Mouse (Mus musculus) ES-Bruce4 (cell line): Measurements from ENCODE around the gene Prkag3. TPM values are rescaled to one million over a fixed set of nuclear protein-coding genes. Genes with fewer than 3 reads are reported as not detected.

Experiments used
- H3K27ac ChIP-seq: 2 replicates; pipeline ENCODE4 v1.5.1; 2012; ENCODE audit warnings: low read length, inconsistent platforms; ENCODE audit not compliant: insufficient read depth
- H3K27me3 ChIP-seq: 2 replicates; pipeline ENCODE4 v1.6.1; 2012; ENCODE audit warnings: mild to moderate bottlenecking, low read length, inconsistent platforms; ENCODE audit not compliant: control insufficient read depth, poor library complexity, insufficient read depth, severe bottlenecking
- H3K36me3 ChIP-seq: 2 replicates; pipeline ENCODE4 v1.6.1; 2012; ENCODE audit warnings: inconsistent platforms, mild to moderate bottlenecking, low read length, moderate library complexity; ENCODE audit not compliant: control insufficient read depth, poor library complexity, insufficient read depth, severe bottlenecking
- H3K4me1 ChIP-seq: one replicate; pipeline ENCODE4 v1.8.1; 2011; ENCODE audit warnings: low read length; ENCODE audit not compliant: control insufficient read depth, insufficient read depth
- H3K4me3 ChIP-seq: 2 replicates; pipeline ENCODE4 v1.5.1; 2011; ENCODE audit warnings: low read depth, mild to moderate bottlenecking, low read length
- H3K9ac ChIP-seq: 2 replicates; pipeline ENCODE4 v1.6.1; 2012; ENCODE audit warnings: low read depth, mild to moderate bottlenecking, inconsistent platforms; ENCODE audit not compliant: poor library complexity, severe bottlenecking
- H3K9me3 ChIP-seq: replicated peaks from 2 replicates; pipeline ENCODE4 v1.6.1; 2012; ENCODE audit warnings: mild to moderate bottlenecking, low read length, inconsistent platforms; ENCODE audit not compliant: control insufficient read depth, poor library complexity, insufficient read depth, severe bottlenecking
- CTCF ChIP-seq: IDR thresholded peaks from one replicate; pipeline ENCODE4 v1.8.1; 2011; ENCODE audit warnings: low read depth, low read length
- EP300 ChIP-seq: IDR thresholded peaks from 2 replicates; pipeline ENCODE4 v1.6.1; 2011; ENCODE audit warnings: low read depth, low read length; ENCODE audit not compliant: insufficient read depth
- POLR2A ChIP-seq: IDR thresholded peaks from one replicate; pipeline ENCODE4 v1.8.1; 2011; ENCODE audit warnings: low read length; ENCODE audit not compliant: insufficient read depth
- polyA plus RNA-seq: library from polyadenylated mRNA; stranded (reverse); fragments of >200 nt; gene quantifications from 2 replicates; pipeline ENCODE4 v1.2.4, GENCODE M21; 2011; ENCODE audit warnings: low read depth; ENCODE audit not compliant: missing spikeins, insufficient read depth, insufficient read length

Prkag3 gene
- polyA plus RNA-seq, 1 experiment: 0.21 TPM

DNA sequence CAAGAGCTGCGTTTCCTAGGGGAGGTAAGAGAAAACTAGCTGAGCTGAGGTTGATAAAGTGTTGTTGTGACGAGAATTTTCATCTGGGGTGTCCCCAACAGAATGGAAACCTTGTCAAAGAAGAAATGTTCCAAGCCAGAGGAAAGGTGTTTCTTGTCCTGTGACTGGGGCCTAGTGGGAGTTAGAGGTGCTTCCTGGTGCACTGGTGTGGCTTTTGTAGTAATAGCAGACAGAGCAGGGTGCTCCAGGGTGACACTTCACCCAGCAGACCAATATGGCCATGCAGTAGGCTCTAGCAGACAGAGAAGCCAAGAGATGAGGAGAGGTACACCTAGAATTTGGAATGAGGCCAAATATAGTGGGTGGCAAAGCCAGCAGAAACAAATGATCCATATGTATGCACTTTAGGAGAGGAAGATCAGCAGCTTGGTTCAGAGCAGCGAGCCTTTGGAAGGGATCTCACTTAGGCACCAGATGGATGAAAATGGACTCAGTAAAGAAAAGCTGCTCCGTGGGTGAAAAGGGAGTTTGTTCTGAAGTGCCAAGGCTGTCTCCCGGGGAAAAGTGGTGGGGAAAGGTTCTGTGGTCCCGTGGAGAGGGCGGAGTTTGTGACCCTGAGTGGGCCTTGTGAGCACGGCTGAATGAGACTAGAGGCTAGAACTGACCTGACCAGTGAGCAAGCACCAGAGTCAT is 55.0 kb downstream of the Prkag3 start:
- no peak for TF ChIP-seq POLR2A
- TF ChIP-seq CTCF: no peak
- no peak for TF ChIP-seq EP300
- Histone ChIP-seq H3K36me3 (peaks cover 69% of the 10 kb centered on the region), H3K27ac (no peak overlapping the region)

More for the DNA sequence above, 55.0 kb downstream of the Prkag3 start:
- Histone ChIP-seq H3K27me3 (no peaks in the 10 kb centered on the region), H3K4me3 (no peak overlapping the region), H3K4me1 (no peaks in the 10 kb centered on the region), H3K9ac (no peak overlapping the region), H3K9me3 (no peaks in the 10 kb centered on the region)

Other genes starting within 250 kb of the Prkag3 start
- gene Cnot9, start 243.2 kb downstream of the Prkag3 start, polyA plus RNA-seq: 93.1 and 99.8 TPM in 2 replicates
- 1.8 and 2.9 TPM in 2 replicates for gene Plcd4, start 206.3 kb downstream of the Prkag3 start, polyA plus RNA-seq
- gene Usp37, start 204.9 kb downstream of the Prkag3 start, polyA plus RNA-seq: 52.1 and 52.8 TPM in 2 replicates
- gene Zfp142, start 161.0 kb downstream of the Prkag3 start, polyA plus RNA-seq: 15.9 and 20.0 TPM in 2 replicates
- gene Bcs1l, start 160.9 kb downstream of the Prkag3 start, polyA plus RNA-seq: 18.4 and 22.3 TPM in 2 replicates
- 39.6 and 40.4 TPM in 2 replicates for gene Rnf25, start 147.8 kb downstream of the Prkag3 start, polyA plus RNA-seq
- 4.8 and 6.2 TPM in 2 replicates for gene Stk36, start 147.8 kb downstream of the Prkag3 start, polyA plus RNA-seq
- 123 and 129 TPM in 2 replicates for gene Ttll4, start 87.5 kb downstream of the Prkag3 start, polyA plus RNA-seq
- gene Cyp27a1, start 35.6 kb downstream of the Prkag3 start, polyA plus RNA-seq: 1.9 and 2.5 TPM in 2 replicates
- gene Wnt6, start 22.7 kb upstream of the Prkag3 start, polyA plus RNA-seq: 5.0 and 5.6 TPM in 2 replicates
- 0.79 and 0.81 TPM in 2 replicates for gene Wnt10a, start 42.3 kb upstream of the Prkag3 start, polyA plus RNA-seq
- gene Cdk5r2, start 105.7 kb upstream of the Prkag3 start, polyA plus RNA-seq: 0.28 and 0.32 TPM in 2 replicates
- gene Fev, start 136.2 kb upstream of the Prkag3 start, polyA plus RNA-seq: not detected in 2 replicates
- not detected in 2 replicates for gene Cryba2, start 143.9 kb upstream of the Prkag3 start, polyA plus RNA-seq
- gene Cfap65, start 186.4 kb upstream of the Prkag3 start, polyA plus RNA-seq: 0.17 TPM in 1 of 2 replicates, not detected in the other
- gene Ihh, start 202.5 kb upstream of the Prkag3 start, polyA plus RNA-seq: 0.24 TPM in 1 of 2 replicates, not detected in the other